Mouse (Mus musculus): ENCODE measurements around the gene Tas1r3. TPM values are rescaled to one million over a fixed set of nuclear protein-coding genes. Genes with fewer than 3 reads are reported as not detected.

Tas1r3 gene
- polyA plus RNA-seq (2014; fragmentation: Nextera tagmentation; extraction: Ambion mirVana), result 0.32 and 0.35 TPM in 2 replicates

DNA sequence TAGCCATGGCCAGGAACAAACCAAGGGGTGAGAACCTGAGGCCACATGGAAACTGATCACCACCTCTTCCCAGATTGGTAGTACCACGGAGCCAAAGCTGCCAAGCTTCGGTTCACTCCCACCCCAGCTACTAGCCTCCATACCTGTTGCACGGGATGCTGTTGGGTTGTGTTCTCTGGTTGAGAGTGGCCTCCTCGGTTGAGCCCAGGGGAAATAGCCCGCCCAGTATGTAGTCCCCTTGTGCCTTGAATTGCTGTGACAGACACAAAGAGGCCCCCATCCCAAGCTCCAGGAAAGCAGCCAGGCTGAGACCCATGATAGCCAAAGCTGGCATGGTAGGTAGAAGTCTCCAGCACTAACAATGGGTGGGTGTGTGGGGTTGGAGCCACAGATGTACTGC is at the start of gene Tas1r3:
Gene Tas1r3 (minus strand): TSS at position 362 of the 400 bp plus-strand sequence.
- ATAC-seq (ENCODE audit: insufficient number of reproducible peaks, insufficient read depth, low FRiP score, low read depth), result no peak

DNA sequence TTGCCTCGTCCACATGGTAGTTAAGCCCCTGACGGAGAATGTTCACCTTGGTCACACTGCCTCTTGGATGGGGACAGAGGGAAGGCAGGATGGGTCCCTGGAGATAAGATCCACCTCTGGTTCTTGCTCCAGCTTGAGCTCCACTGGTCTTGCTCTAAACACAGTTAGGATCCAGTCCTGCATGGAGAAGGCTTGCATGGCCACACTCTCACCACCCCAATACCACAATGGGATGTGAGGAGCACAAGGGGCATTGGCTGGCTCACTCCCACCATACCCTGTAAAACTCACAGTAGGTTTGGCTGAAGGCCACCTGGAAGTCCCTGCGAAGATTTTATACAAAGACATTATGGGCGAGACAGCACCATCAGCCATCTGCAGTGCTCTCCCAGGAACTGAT is 45.6 kb upstream of the Tas1r3 start:
- Histone ChIP-seq H3K27me3 (ENCODE audit: control insufficient read depth, insufficient read depth, low read length) (no peaks in the 10 kb centered on the region), H3K4me2 (replicated peaks; ENCODE audit: low read depth, low read length) (no peak overlapping the region), H3K9me3 (ENCODE audit: control insufficient read depth, low read depth, low read length) (no peaks in the 10 kb centered on the region), H3K4me1 (ENCODE audit: control insufficient read depth, insufficient read depth, low read length) (no peaks in the 10 kb centered on the region), H3K9ac (replicated peaks; ENCODE audit: low read depth, low read length) (no peak overlapping the region), H3K4me3 (ENCODE audit: low read depth, low read length) (no peak overlapping the region), H3K27ac (ENCODE audit: low read length) (no peak overlapping the region), H3K36me3 (ENCODE audit: control insufficient read depth, insufficient read depth, low read length) (peaks cover 15% of the 10 kb centered on the region)
- ATAC-seq (ENCODE audit: insufficient number of reproducible peaks, insufficient read depth, low FRiP score, low read depth), result no peak
- WGBS, result 87% methylated on average over 4 of the region's 4 CpGs

More for the DNA sequence above, at the start of gene Tas1r3:
- WGBS, result 74% methylated on average over 5 of the region's 5 CpGs
- no peaks in the 10 kb centered on the region for H3K4me1 ChIP-seq (ENCODE audit: control insufficient read depth, insufficient read depth, low read length)
- no peaks in the 10 kb centered on the region for H3K27me3 ChIP-seq (ENCODE audit: control insufficient read depth, insufficient read depth, low read length)
- no peak within 1 kb of the TSS for H3K4me3 ChIP-seq (ENCODE audit: low read depth, low read length)
- no peak within 1 kb of the TSS for H3K9ac ChIP-seq (replicated peaks; ENCODE audit: low read depth, low read length)
- H3K36me3 ChIP-seq (ENCODE audit: control insufficient read depth, insufficient read depth, low read length), result peaks cover 19% of the 10 kb centered on the region
- H3K9me3 ChIP-seq (ENCODE audit: control insufficient read depth, low read depth, low read length), result no peaks in the 10 kb centered on the region
- no peak within 1 kb of the TSS for H3K27ac ChIP-seq (ENCODE audit: low read length)
- no peak within 1 kb of the TSS for H3K4me2 ChIP-seq (replicated peaks; ENCODE audit: low read depth, low read length)

DNA sequence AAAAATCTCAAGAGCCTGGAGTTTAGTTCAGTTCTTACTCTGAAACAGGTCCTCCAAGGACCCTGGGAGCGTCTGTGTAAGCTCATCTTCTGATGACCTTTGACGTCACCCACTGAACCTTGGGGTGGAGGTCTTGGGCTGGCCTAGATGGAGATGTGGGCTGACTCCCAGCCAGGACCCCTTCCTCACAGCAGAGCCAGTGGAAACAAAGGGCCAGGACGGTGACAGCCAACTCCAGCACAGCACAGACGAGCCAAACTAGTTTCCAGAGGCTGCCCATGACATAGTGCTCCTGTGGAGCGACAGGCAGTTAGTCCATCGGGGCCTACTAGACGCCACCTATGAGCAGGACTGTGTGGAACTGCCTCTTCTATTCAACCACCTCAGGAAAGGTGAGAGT is 45.1 kb upstream of the Tas1r3 start:
- Histone ChIP-seq H3K36me3 (ENCODE audit: control insufficient read depth, insufficient read depth, low read length) (peaks cover 20% of the 10 kb centered on the region), H3K27ac (ENCODE audit: low read length) (no peak overlapping the region), H3K27me3 (ENCODE audit: control insufficient read depth, insufficient read depth, low read length) (no peaks in the 10 kb centered on the region), H3K9ac (replicated peaks; ENCODE audit: low read depth, low read length) (no peak overlapping the region), H3K9me3 (ENCODE audit: control insufficient read depth, low read depth, low read length) (no peaks in the 10 kb centered on the region), H3K4me2 (replicated peaks; ENCODE audit: low read depth, low read length) (no peak overlapping the region), H3K4me1 (ENCODE audit: control insufficient read depth, insufficient read depth, low read length) (no peaks in the 10 kb centered on the region), H3K4me3 (ENCODE audit: low read depth, low read length) (no peak overlapping the region)
- WGBS, result 75% methylated on average over 7 of the region's 7 CpGs
- ATAC-seq (ENCODE audit: insufficient number of reproducible peaks, insufficient read depth, low FRiP score, low read depth), result no peak

DNA sequence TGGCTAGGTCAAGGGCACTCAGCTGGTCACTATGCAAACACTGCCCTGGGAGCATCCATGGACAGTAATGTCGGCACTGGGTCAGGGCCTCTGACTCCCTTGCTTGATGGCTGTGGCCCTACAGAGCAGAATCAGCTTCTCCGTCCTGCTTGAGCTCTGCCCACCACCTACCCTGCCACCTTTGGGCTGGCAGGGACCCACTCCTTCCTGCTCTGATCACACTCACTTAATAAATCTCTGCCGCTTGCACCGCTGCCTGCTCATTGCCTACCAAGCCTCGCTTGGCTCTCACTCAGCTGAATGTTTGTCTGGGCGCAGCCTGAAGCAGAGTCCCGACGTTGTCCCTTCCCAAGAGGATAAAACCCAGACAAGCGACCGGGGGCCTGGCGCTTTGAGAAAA is 43.8 kb upstream of the Tas1r3 start:
- H3K27ac ChIP-seq (ENCODE audit: low read length), result no peak overlapping the region

DNA sequence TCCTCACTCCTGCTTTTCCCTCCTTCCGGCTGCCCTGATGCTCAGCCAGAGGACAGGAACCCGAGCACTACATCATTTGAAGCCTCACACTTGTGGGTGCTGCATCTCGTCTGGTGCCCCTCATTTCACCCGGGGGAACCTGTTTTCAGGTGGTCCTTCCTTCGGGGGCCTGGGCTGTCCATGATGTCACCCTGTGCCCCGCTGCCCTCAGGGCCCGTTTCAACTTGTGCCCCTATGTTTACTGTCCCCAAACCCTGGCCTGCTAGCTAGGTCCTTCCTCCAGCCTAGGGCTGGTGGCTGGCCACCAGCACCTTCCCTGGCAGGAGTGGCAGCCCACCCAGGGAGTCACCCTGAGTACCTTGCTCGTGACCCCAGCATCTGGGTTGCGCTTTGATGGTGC is 43.0 kb upstream of the Tas1r3 start:
- Histone ChIP-seq H3K9me3 (ENCODE audit: control insufficient read depth, low read depth, low read length) (no peaks in the 10 kb centered on the region), H3K36me3 (ENCODE audit: control insufficient read depth, insufficient read depth, low read length) (peaks cover 32% of the 10 kb centered on the region), H3K27me3 (ENCODE audit: control insufficient read depth, insufficient read depth, low read length) (no peaks in the 10 kb centered on the region), H3K4me2 (replicated peaks; ENCODE audit: low read depth, low read length) (no peak overlapping the region), H3K4me3 (ENCODE audit: low read depth, low read length) (no peak overlapping the region), H3K27ac (ENCODE audit: low read length) (no peak overlapping the region), H3K4me1 (ENCODE audit: control insufficient read depth, insufficient read depth, low read length) (no peaks in the 10 kb centered on the region), H3K9ac (replicated peaks; ENCODE audit: low read depth, low read length) (no peak overlapping the region)
- WGBS, result 77% methylated on average over 9 of the region's 9 CpGs
- ATAC-seq (ENCODE audit: insufficient number of reproducible peaks, insufficient read depth, low FRiP score, low read depth), result no peak

More for the DNA sequence above, 43.8 kb upstream of the Tas1r3 start:
- no peak for ATAC-seq (ENCODE audit: insufficient number of reproducible peaks, insufficient read depth, low FRiP score, low read depth)
- H3K4me3 ChIP-seq (ENCODE audit: low read depth, low read length), result no peak overlapping the region
- H3K9me3 ChIP-seq (ENCODE audit: control insufficient read depth, low read depth, low read length), result no peaks in the 10 kb centered on the region
- no peaks in the 10 kb centered on the region for H3K27me3 ChIP-seq (ENCODE audit: control insufficient read depth, insufficient read depth, low read length)
- no peak overlapping the region for H3K4me2 ChIP-seq (replicated peaks; ENCODE audit: low read depth, low read length)
- H3K4me1 ChIP-seq (ENCODE audit: control insufficient read depth, insufficient read depth, low read length), result no peaks in the 10 kb centered on the region
- no peak overlapping the region for H3K9ac ChIP-seq (replicated peaks; ENCODE audit: low read depth, low read length)
- 81% methylated on average over 11 of the region's 11 CpGs for whole genome bisulfite sequencing
- peaks cover 32% of the 10 kb centered on the region for H3K36me3 ChIP-seq (ENCODE audit: control insufficient read depth, insufficient read depth, low read length)

DNA sequence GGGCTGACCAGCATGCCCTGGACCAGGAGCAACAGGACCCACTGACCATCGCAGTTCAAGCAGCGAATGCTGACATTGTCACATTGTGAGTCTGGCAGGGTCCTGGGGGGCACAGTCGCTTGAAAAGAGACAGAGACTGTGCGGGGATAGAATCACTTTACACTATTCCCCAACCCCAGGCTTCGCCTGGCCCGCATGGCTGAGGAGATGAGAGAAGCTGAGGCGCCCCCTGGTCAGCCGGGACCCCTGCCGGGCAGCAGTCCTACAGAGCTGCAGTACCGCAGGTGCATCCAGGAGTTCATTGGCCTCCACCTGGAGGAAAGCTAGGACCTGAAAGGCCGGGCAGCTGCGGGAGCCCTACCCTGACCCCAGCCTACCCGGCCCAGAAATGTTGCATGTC is 42.5 kb upstream of the Tas1r3 start:
- WGBS, result 87% methylated on average over 13 of the region's 13 CpGs
- Histone ChIP-seq H3K4me3 (ENCODE audit: low read depth, low read length) (no peak overlapping the region), H3K27me3 (ENCODE audit: control insufficient read depth, insufficient read depth, low read length) (no peaks in the 10 kb centered on the region), H3K36me3 (ENCODE audit: control insufficient read depth, insufficient read depth, low read length) (peaks cover 32% of the 10 kb centered on the region), H3K4me1 (ENCODE audit: control insufficient read depth, insufficient read depth, low read length) (no peaks in the 10 kb centered on the region), H3K9me3 (ENCODE audit: control insufficient read depth, low read depth, low read length) (no peaks in the 10 kb centered on the region), H3K9ac (replicated peaks; ENCODE audit: low read depth, low read length) (no peak overlapping the region), H3K27ac (ENCODE audit: low read length) (no peak overlapping the region), H3K4me2 (replicated peaks; ENCODE audit: low read depth, low read length) (no peak overlapping the region)
- ATAC-seq (ENCODE audit: insufficient number of reproducible peaks, insufficient read depth, low FRiP score, low read depth), result no peak

DNA sequence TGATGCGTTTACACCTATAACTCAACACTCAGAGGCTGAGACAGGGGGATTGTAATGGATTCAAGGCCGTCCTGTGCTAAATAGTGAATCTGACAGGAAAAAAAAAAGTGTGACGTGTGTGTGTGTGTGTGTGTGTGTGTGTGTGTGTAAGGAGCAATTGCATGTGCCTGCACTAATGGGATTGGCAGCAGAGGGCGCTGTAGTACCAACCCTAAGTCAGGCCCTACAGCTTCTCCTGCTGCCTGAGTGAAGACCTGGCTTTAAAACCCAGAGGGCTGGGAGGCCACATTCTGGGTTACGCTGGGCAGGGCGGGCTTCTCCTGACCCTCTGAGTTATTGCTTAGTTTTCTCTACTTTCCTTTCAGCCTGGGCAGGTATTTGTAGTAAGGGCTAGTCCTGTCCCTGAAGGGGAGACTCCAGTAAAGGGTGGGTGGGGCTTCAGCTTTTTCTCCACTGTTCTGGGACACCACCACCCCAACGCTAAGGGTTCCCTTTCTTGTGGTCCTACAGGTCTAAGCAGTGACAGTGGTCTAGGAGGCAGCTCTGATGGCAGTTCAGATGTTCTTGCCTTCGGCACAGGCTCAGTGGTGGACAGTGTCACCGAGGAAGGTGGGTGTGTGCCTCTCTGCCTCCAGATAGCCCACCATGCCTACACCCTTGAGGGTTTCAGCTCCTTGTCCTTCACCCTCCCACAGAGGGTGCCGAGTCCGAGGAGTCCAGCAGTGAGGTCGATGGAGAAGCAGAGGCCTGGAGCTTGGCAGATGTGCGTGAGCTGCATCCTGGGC is 41.3 kb upstream of the Tas1r3 start:
- no peak overlapping the region for H3K9ac ChIP-seq (replicated peaks; ENCODE audit: low read depth, low read length)
- peaks cover 38% of the 10 kb centered on the region for H3K36me3 ChIP-seq (ENCODE audit: control insufficient read depth, insufficient read depth, low read length)
- H3K9me3 ChIP-seq (ENCODE audit: control insufficient read depth, low read depth, low read length), result no peaks in the 10 kb centered on the region
- no peak overlapping the region for H3K4me2 ChIP-seq (replicated peaks; ENCODE audit: low read depth, low read length)
- H3K27me3 ChIP-seq (ENCODE audit: control insufficient read depth, insufficient read depth, low read length), result no peaks in the 10 kb centered on the region
- ATAC-seq (ENCODE audit: insufficient number of reproducible peaks, insufficient read depth, low FRiP score, low read depth), result no peak
- no peaks in the 10 kb centered on the region for H3K4me1 ChIP-seq (ENCODE audit: control insufficient read depth, insufficient read depth, low read length)
- 90% methylated on average over 13 of the region's 13 CpGs for WGBS
- H3K27ac ChIP-seq (ENCODE audit: low read length), result no peak overlapping the region
- H3K4me3 ChIP-seq (ENCODE audit: low read depth, low read length), result no peak overlapping the region

DNA sequence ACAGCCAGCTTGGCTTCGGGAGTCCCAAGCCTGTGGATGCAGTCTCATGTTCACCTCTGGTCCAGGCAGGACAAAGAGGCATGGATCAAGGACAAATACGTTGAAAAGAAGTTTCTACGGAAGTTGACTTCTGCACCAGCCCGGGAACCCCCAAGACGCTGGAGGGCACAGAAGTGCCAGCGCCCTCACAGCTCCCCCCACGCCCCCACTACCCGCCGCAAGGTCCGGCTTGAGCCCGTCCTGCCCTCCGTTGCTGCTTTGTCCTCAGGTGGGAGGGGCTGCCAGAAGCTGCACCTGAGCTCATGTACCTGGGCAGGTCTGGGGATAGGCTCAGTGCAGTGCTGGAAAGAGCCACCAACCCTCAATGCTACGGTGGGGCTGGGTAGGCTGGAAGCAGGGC is 40.1 kb upstream of the Tas1r3 start:
- no peak for ATAC-seq (ENCODE audit: insufficient number of reproducible peaks, insufficient read depth, low FRiP score, low read depth)
- H3K27me3 ChIP-seq (ENCODE audit: control insufficient read depth, insufficient read depth, low read length), result no peaks in the 10 kb centered on the region
- no peaks in the 10 kb centered on the region for H3K9me3 ChIP-seq (ENCODE audit: control insufficient read depth, low read depth, low read length)
- H3K4me3 ChIP-seq (ENCODE audit: low read depth, low read length), result no peak overlapping the region
- H3K4me1 ChIP-seq (ENCODE audit: control insufficient read depth, insufficient read depth, low read length), result no peaks in the 10 kb centered on the region
- 94% methylated on average over 13 of the region's 13 CpGs for WGBS
- no peak overlapping the region for H3K4me2 ChIP-seq (replicated peaks; ENCODE audit: low read depth, low read length)
- no peak overlapping the region for H3K9ac ChIP-seq (replicated peaks; ENCODE audit: low read depth, low read length)
- peaks cover 38% of the 10 kb centered on the region for H3K36me3 ChIP-seq (ENCODE audit: control insufficient read depth, insufficient read depth, low read length)
- H3K27ac ChIP-seq (ENCODE audit: low read length), result no peak overlapping the region

DNA sequence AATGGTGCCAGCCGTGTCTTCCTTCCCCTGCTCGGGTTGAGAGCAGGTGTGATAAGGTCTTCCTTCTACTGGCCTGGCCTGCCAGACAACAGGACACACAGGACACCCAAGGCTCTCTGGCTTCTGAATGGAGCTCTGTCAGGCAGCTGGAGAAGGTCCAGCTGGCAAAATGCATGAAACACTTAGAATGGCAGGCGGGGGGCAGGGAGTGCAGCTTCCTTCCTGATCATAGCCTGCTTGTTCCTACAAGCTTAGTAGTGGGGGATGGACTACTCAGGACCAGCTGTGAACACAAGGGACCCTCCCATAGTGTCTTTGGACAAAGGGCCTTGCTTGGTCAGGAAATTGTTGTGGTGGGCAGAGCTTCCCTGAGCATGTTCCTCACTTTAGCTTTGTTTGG is 38.0 kb upstream of the Tas1r3 start:
- Histone ChIP-seq H3K36me3 (ENCODE audit: control insufficient read depth, insufficient read depth, low read length) (peaks cover 43% of the 10 kb centered on the region), H3K4me3 (ENCODE audit: low read depth, low read length) (no peak overlapping the region), H3K9me3 (ENCODE audit: control insufficient read depth, low read depth, low read length) (no peaks in the 10 kb centered on the region), H3K27ac (ENCODE audit: low read length) (no peak overlapping the region), H3K9ac (replicated peaks; ENCODE audit: low read depth, low read length) (no peak overlapping the region), H3K4me2 (replicated peaks; ENCODE audit: low read depth, low read length) (no peak overlapping the region), H3K4me1 (ENCODE audit: control insufficient read depth, insufficient read depth, low read length) (no peaks in the 10 kb centered on the region), H3K27me3 (ENCODE audit: control insufficient read depth, insufficient read depth, low read length) (no peaks in the 10 kb centered on the region)
- no peak for ATAC-seq (ENCODE audit: insufficient number of reproducible peaks, insufficient read depth, low FRiP score, low read depth)
- 71% methylated on average over 3 of the region's 3 CpGs for WGBS

All from stomach, embryonic 14.5 days (tissue).